Mouse (Mus musculus): ENCODE measurements around the gene Hjurp. TPM values are rescaled to one million over a fixed set of nuclear protein-coding genes. Genes with fewer than 3 reads are reported as not detected.

Gene Hjurp
- polyA plus RNA-seq, 1 experiment from 2014 or later: 175 TPM

- H3K36me3 ChIP-seq: no peaks in the 10 kb centered on the region
- ATAC-seq (replicated peaks; ENCODE audit: low FRiP score): no peak
- no peak overlapping the region for H3K27ac ChIP-seq
- H3K4me3 ChIP-seq (replicated peaks): no peak overlapping the region
- no peak overlapping the region for H3K4me2 ChIP-seq
- no peaks in the 10 kb centered on the region for H3K4me1 ChIP-seq
- WGBS: 62% methylated on average over 8 of the region's 8 CpGs
- H3K9ac ChIP-seq: no peak overlapping the region
- H3K9me3 ChIP-seq (replicated peaks): peaks cover 84% of the 10 kb centered on the region
- H3K27me3 ChIP-seq: no peaks in the 10 kb centered on the region
Observed at GRCm38 (mm10) chr1:88304261-88304985, 27.0 kb upstream of the Hjurp start.

GRCm38 (mm10) chr1:88303762-88304161 is 26.3 kb upstream of the Hjurp start:
- H3K27ac ChIP-seq: no peak overlapping the region
- H3K9me3 ChIP-seq (replicated peaks): peaks cover 86% of the 10 kb centered on the region
- no peak for ATAC-seq (replicated peaks; ENCODE audit: low FRiP score)
- no peak overlapping the region for H3K4me3 ChIP-seq (replicated peaks)
- no peaks in the 10 kb centered on the region for H3K36me3 ChIP-seq
- no peak overlapping the region for H3K9ac ChIP-seq
- H3K4me1 ChIP-seq: no peaks in the 10 kb centered on the region
- no peaks in the 10 kb centered on the region for H3K27me3 ChIP-seq
- no peak overlapping the region for H3K4me2 ChIP-seq
- 62% methylated on average over 6 of the region's 6 CpGs for whole genome bisulfite sequencing

- H3K27ac ChIP-seq: no peak overlapping the region
- WGBS: 65% methylated on average over 14 of the region's 14 CpGs
- H3K27me3 ChIP-seq: no peaks in the 10 kb centered on the region
- peaks cover 74% of the 10 kb centered on the region for H3K9me3 ChIP-seq (replicated peaks)
- no peaks in the 10 kb centered on the region for H3K4me1 ChIP-seq
- no peak overlapping the region for H3K9ac ChIP-seq
- H3K4me2 ChIP-seq: no peak overlapping the region
- no peaks in the 10 kb centered on the region for H3K36me3 ChIP-seq
- no peak for ATAC-seq (replicated peaks; ENCODE audit: low FRiP score)
- H3K4me3 ChIP-seq (replicated peaks): no peak overlapping the region
Observed at GRCm38 (mm10) chr1:88302057-88302740, 24.8 kb upstream of the Hjurp start.

- H3K4me1 ChIP-seq: no peaks in the 10 kb centered on the region
- H3K9ac ChIP-seq: no peak overlapping the region
- no peaks in the 10 kb centered on the region for H3K36me3 ChIP-seq
- H3K4me2 ChIP-seq: no peak overlapping the region
- peak; percentile 6 for ATAC-seq (replicated peaks; ENCODE audit: low FRiP score)
- no peak overlapping the region for H3K4me3 ChIP-seq (replicated peaks)
- H3K27me3 ChIP-seq: no peaks in the 10 kb centered on the region
- 70% methylated on average over 9 of the region's 9 CpGs for WGBS
- H3K9me3 ChIP-seq (replicated peaks): peaks cover 67% of the 10 kb centered on the region
- no peak overlapping the region for H3K27ac ChIP-seq
Observed at GRCm38 (mm10) chr1:88301121-88302014, 23.9 kb upstream of the Hjurp start.

- ATAC-seq (replicated peaks; ENCODE audit: low FRiP score): peak; percentile 17; the same call in 1 of the 2 replicates
- 46% methylated on average over 5 of the region's 5 CpGs for WGBS
- Histone ChIP-seq H3K9ac (no peak overlapping the region), H3K9me3 (replicated peaks) (peaks cover 65% of the 10 kb centered on the region), H3K27me3 (no peaks in the 10 kb centered on the region), H3K4me1 (no peaks in the 10 kb centered on the region), H3K4me2 (no peak overlapping the region), H3K4me3 (replicated peaks) (no peak overlapping the region), H3K27ac (no peak overlapping the region), H3K36me3 (no peaks in the 10 kb centered on the region)
Observed at GRCm38 (mm10) chr1:88300301-88301050, 23.0 kb upstream of the Hjurp start.

GRCm38 (mm10) chr1:88299529-88299945 is 22.1 kb upstream of the Hjurp start:
- no peaks in the 10 kb centered on the region for H3K36me3 ChIP-seq
- H3K27me3 ChIP-seq: no peaks in the 10 kb centered on the region
- H3K27ac ChIP-seq: no peak overlapping the region
- H3K4me1 ChIP-seq: no peaks in the 10 kb centered on the region
- H3K4me3 ChIP-seq (replicated peaks): no peak overlapping the region
- no peak overlapping the region for H3K9ac ChIP-seq
- WGBS: 83% methylated on average over 2 of the region's 2 CpGs
- H3K9me3 ChIP-seq (replicated peaks): peaks cover 60% of the 10 kb centered on the region
- no peak for ATAC-seq (replicated peaks; ENCODE audit: low FRiP score)
- no peak overlapping the region for H3K4me2 ChIP-seq

- Histone ChIP-seq H3K27me3 (no peaks in the 10 kb centered on the region), H3K9ac (no peak overlapping the region), H3K4me3 (replicated peaks) (no peak overlapping the region), H3K27ac (no peak overlapping the region), H3K36me3 (no peaks in the 10 kb centered on the region), H3K4me2 (no peak overlapping the region), H3K9me3 (replicated peaks) (peaks cover 58% of the 10 kb centered on the region), H3K4me1 (no peaks in the 10 kb centered on the region)
- 64% methylated on average over 4 of the region's 4 CpGs for WGBS
- ATAC-seq (replicated peaks; ENCODE audit: low FRiP score): no peak
Observed at GRCm38 (mm10) chr1:88298686-88299528, 21.5 kb upstream of the Hjurp start.

- peaks cover 49% of the 10 kb centered on the region for H3K9me3 ChIP-seq (replicated peaks)
- no peak overlapping the region for H3K4me3 ChIP-seq (replicated peaks)
- H3K36me3 ChIP-seq: no peaks in the 10 kb centered on the region
- no peak overlapping the region for H3K4me2 ChIP-seq
- no peak overlapping the region for H3K9ac ChIP-seq
- no peak overlapping the region for H3K27ac ChIP-seq
- no peaks in the 10 kb centered on the region for H3K27me3 ChIP-seq
- ATAC-seq (replicated peaks; ENCODE audit: low FRiP score): no peak
- H3K4me1 ChIP-seq: no peaks in the 10 kb centered on the region
- WGBS: 68% methylated on average over 7 of the region's 7 CpGs
Observed at GRCm38 (mm10) chr1:88297480-88298258, 20.2 kb upstream of the Hjurp start.

GRCm38 (mm10) chr1:88296171-88296920 is 18.9 kb upstream of the Hjurp start:
- Histone ChIP-seq H3K4me2 (no peak overlapping the region), H3K4me3 (replicated peaks) (no peak overlapping the region), H3K9ac (no peak overlapping the region), H3K36me3 (no peaks in the 10 kb centered on the region), H3K27ac (no peak overlapping the region), H3K9me3 (replicated peaks) (peaks cover 45% of the 10 kb centered on the region), H3K27me3 (no peaks in the 10 kb centered on the region), H3K4me1 (no peaks in the 10 kb centered on the region)
- 0 out of 2 replicates have a peak, but pooled peaks have one; percentile 7 for ATAC-seq (replicated peaks; ENCODE audit: low FRiP score)
- 73% methylated on average over 4 of the region's 4 CpGs for WGBS

- no peaks in the 10 kb centered on the region for H3K36me3 ChIP-seq
- H3K9me3 ChIP-seq (replicated peaks): peaks cover 36% of the 10 kb centered on the region
- no peak for ATAC-seq (replicated peaks; ENCODE audit: low FRiP score)
- no peak overlapping the region for H3K4me3 ChIP-seq (replicated peaks)
- no peak overlapping the region for H3K9ac ChIP-seq
- H3K4me1 ChIP-seq: no peaks in the 10 kb centered on the region
- H3K4me2 ChIP-seq: no peak overlapping the region
- no peaks in the 10 kb centered on the region for H3K27me3 ChIP-seq
- no peak overlapping the region for H3K27ac ChIP-seq
- 16% methylated on average over 1 of the region's 1 CpGs for WGBS
Observed at GRCm38 (mm10) chr1:88294650-88295049, 17.2 kb upstream of the Hjurp start.

Data from kidney, embryonic 15.5 days (tissue).